Mouse (Mus musculus): ENCODE results near the gene Rgma. TPM values are rescaled to one million over a fixed set of nuclear protein-coding genes. Genes with fewer than 3 reads are reported as not detected.

Rgma gene
- polyA plus RNA-seq, 1 experiment from 2014 or later = 3.7 TPM

DNA sequence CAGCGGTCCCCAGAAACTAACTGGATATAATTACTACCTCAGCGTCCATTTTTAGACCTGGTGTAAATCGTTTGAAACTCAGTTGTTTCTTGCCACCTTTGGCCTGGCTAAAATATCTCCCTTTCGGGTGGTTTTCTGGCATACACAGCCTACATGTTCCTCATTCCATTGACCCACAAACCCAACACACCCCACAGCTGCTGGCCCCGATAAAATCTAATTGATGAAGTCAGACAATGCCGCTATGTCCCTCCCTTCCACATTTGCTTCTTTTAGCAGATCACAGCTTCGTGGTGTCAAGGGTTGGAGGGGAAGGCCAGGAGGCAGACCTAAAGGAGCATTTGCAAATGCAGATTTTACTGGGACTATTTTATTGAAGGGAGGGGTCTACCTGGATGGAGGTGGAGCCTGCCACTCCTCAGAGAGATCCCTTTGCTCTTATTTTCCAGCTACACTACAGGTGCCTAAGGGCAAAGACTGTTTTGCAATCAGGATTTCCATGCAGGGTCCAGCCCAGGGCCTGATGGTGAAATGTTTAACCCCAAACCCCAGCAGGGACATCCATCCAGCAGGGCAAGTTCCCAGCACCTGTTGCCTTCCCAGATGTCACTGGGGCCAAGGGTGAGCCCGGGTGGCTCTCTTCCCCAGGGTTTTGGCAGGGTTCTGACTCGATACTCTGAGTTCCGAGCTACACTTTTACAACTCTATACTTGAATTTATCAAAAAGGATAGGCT is 3.6 kb upstream of the Rgma start:
- H3K9ac ChIP-seq = no peak overlapping the region
- no peaks in the 10 kb centered on the region for H3K36me3 ChIP-seq
- no peak overlapping the region for H3K27ac ChIP-seq (ENCODE audit: poor library complexity, severe bottlenecking)
- H3K4me1 ChIP-seq (replicated peaks) = peaks cover 21% of the 10 kb centered on the region
- H3K9me3 ChIP-seq (replicated peaks) = no peaks in the 10 kb centered on the region
- peak overlapping the region; percentile 70 for H3K4me2 ChIP-seq
- H3K27me3 ChIP-seq (replicated peaks) = peaks cover 58% of the 10 kb centered on the region
- 42% methylated on average over 10 of the region's 10 CpGs for WGBS
- no peak for ATAC-seq (ENCODE audit: insufficient number of reproducible peaks, low FRiP score)
- peak overlapping the region; percentile 40; the same call in 1 of the 2 replicates for H3K4me3 ChIP-seq

DNA sequence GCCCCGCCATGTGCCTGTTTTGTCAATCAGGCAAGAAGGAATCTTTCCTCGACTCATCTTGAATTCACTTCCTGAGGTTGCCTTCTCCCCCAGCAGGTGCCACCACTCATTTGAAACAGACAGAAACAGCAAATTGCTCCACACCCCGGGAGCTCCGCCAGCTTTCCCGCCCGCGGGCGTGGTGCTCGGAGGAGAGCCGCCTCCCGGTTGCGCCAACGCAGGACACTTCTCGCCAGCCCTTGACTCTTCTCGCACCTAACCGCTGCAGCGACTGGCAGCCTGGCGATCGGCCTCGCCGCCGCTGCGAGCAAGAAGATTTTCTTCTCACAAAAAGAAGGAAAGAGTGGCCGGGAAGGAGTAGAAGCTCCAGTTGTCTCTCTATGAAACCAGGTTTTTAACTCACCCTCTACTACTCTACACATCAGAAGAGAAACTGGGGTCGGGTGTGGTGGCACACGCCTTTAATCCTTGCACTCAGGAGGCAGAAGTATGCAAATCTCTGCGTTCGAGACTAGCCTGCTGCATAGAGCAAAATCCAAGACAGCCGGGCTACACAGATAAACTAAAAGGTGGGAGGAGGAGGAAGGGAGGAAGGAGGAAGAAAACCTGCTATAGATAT is 2.8 kb upstream of the Rgma start:
- peaks cover 21% of the 10 kb centered on the region for H3K4me1 ChIP-seq (replicated peaks)
- no peaks in the 10 kb centered on the region for H3K36me3 ChIP-seq
- peaks cover 64% of the 10 kb centered on the region for H3K27me3 ChIP-seq (replicated peaks)
- peak overlapping the region; percentile 70 for H3K4me2 ChIP-seq
- no peak for ATAC-seq (ENCODE audit: insufficient number of reproducible peaks, low FRiP score)
- no peaks in the 10 kb centered on the region for H3K9me3 ChIP-seq (replicated peaks)
- no peak overlapping the region for H3K27ac ChIP-seq (ENCODE audit: poor library complexity, severe bottlenecking)
- peak overlapping the region; percentile 36; the same call in 1 of the 2 replicates for H3K9ac ChIP-seq
- H3K4me3 ChIP-seq = peak overlapping the region; percentile 40
- WGBS = 1% methylated on average over 29 of the region's 29 CpGs

GRCm38 (mm10) chr7:73374727-73375126 is 582 bp upstream of the Rgma start:
- Histone ChIP-seq H3K9me3 (replicated peaks) (no peaks in the 10 kb centered on the region), H3K36me3 (no peaks in the 10 kb centered on the region), H3K4me3 (peak overlapping the region; percentile 54), H3K4me1 (replicated peaks) (peaks cover 21% of the 10 kb centered on the region), H3K27ac (ENCODE audit: poor library complexity, severe bottlenecking) (no peak overlapping the region), H3K27me3 (replicated peaks) (peaks cover 77% of the 10 kb centered on the region), H3K9ac (no peak overlapping the region), H3K4me2 (peak overlapping the region; percentile 96)
- 2% methylated on average over 14 of the region's 14 CpGs for WGBS
- ATAC-seq (ENCODE audit: insufficient number of reproducible peaks, low FRiP score) = no peak

- peak overlapping the region; percentile 96 for H3K4me2 ChIP-seq
- peak overlapping the region; percentile 53 for H3K9ac ChIP-seq
- no peaks in the 10 kb centered on the region for H3K36me3 ChIP-seq
- under 1% methylated on average over 39 of the region's 39 CpGs for WGBS
- peaks cover 70% of the 10 kb centered on the region for H3K27me3 ChIP-seq (replicated peaks)
- H3K9me3 ChIP-seq (replicated peaks) = no peaks in the 10 kb centered on the region
- H3K4me1 ChIP-seq (replicated peaks) = peaks cover 21% of the 10 kb centered on the region
- ATAC-seq (ENCODE audit: insufficient number of reproducible peaks, low FRiP score) = peak; percentile 15; the same call in 1 of the 2 replicates
- H3K27ac ChIP-seq (ENCODE audit: poor library complexity, severe bottlenecking) = no peak overlapping the region
- peak overlapping the region; percentile 54 for H3K4me3 ChIP-seq
Observed at GRCm38 (mm10) chr7:73376101-73377001, 1.0 kb downstream of the Rgma start.

- no peak overlapping the region for H3K4me2 ChIP-seq
- peaks cover 64% of the 10 kb centered on the region for H3K27me3 ChIP-seq (replicated peaks)
- H3K9ac ChIP-seq = no peak overlapping the region
- peaks cover 21% of the 10 kb centered on the region for H3K4me1 ChIP-seq (replicated peaks)
- H3K36me3 ChIP-seq = no peaks in the 10 kb centered on the region
- no peak for ATAC-seq (ENCODE audit: insufficient number of reproducible peaks, low FRiP score)
- 60% methylated on average over 12 of the region's 12 CpGs for WGBS
- H3K9me3 ChIP-seq (replicated peaks) = no peaks in the 10 kb centered on the region
- H3K27ac ChIP-seq (ENCODE audit: poor library complexity, severe bottlenecking) = no peak overlapping the region
- H3K4me3 ChIP-seq = no peak overlapping the region
Observed at GRCm38 (mm10) chr7:73377307-73377706, 2.0 kb downstream of the Rgma start.

GRCm38 (mm10) chr7:73378034-73378433 is 2.7 kb downstream of the Rgma start:
- Histone ChIP-seq H3K9ac (no peak overlapping the region), H3K4me2 (no peak overlapping the region), H3K9me3 (replicated peaks) (no peaks in the 10 kb centered on the region), H3K4me3 (no peak overlapping the region), H3K4me1 (replicated peaks) (peaks cover 15% of the 10 kb centered on the region), H3K36me3 (no peaks in the 10 kb centered on the region), H3K27ac (ENCODE audit: poor library complexity, severe bottlenecking) (no peak overlapping the region), H3K27me3 (replicated peaks) (peaks cover 63% of the 10 kb centered on the region)
- WGBS = 72% methylated on average over 6 of the region's 6 CpGs
- no peak for ATAC-seq (ENCODE audit: insufficient number of reproducible peaks, low FRiP score)

- no peak overlapping the region for H3K27ac ChIP-seq (ENCODE audit: poor library complexity, severe bottlenecking)
- ATAC-seq (ENCODE audit: insufficient number of reproducible peaks, low FRiP score) = no peak
- H3K4me1 ChIP-seq (replicated peaks) = no peaks in the 10 kb centered on the region
- H3K36me3 ChIP-seq = no peaks in the 10 kb centered on the region
- H3K27me3 ChIP-seq (replicated peaks) = peaks cover 51% of the 10 kb centered on the region
- H3K4me2 ChIP-seq = no peak overlapping the region
- WGBS = 76% methylated on average over 7 of the region's 7 CpGs
- H3K4me3 ChIP-seq = no peak overlapping the region
- no peaks in the 10 kb centered on the region for H3K9me3 ChIP-seq (replicated peaks)
- H3K9ac ChIP-seq = no peak overlapping the region
Observed at GRCm38 (mm10) chr7:73382843-73383242, 7.5 kb downstream of the Rgma start.

GRCm38 (mm10) chr7:73388866-73389265 is 13.6 kb downstream of the Rgma start:
- Histone ChIP-seq H3K27me3 (replicated peaks) (peaks cover 47% of the 10 kb centered on the region), H3K27ac (ENCODE audit: poor library complexity, severe bottlenecking) (no peak overlapping the region), H3K9me3 (replicated peaks) (no peaks in the 10 kb centered on the region), H3K36me3 (no peaks in the 10 kb centered on the region), H3K4me2 (no peak overlapping the region), H3K4me1 (replicated peaks) (peaks cover 15% of the 10 kb centered on the region), H3K9ac (no peak overlapping the region), H3K4me3 (no peak overlapping the region)
- WGBS = 77% methylated on average over 2 of the region's 2 CpGs
- ATAC-seq (ENCODE audit: insufficient number of reproducible peaks, low FRiP score) = no peak

- Histone ChIP-seq H3K4me1 (replicated peaks) (peaks cover 15% of the 10 kb centered on the region), H3K4me3 (peak overlapping the region; percentile 74; the same call in 1 of the 2 replicates), H3K9me3 (replicated peaks) (no peaks in the 10 kb centered on the region), H3K4me2 (peak overlapping the region; percentile 98), H3K27ac (ENCODE audit: poor library complexity, severe bottlenecking) (no peak overlapping the region), H3K36me3 (no peaks in the 10 kb centered on the region), H3K27me3 (replicated peaks) (peaks cover 50% of the 10 kb centered on the region), H3K9ac (no peak overlapping the region)
- 10% methylated on average over 9 of the region's 9 CpGs for WGBS
- ATAC-seq (ENCODE audit: insufficient number of reproducible peaks, low FRiP score) = no peak
Observed at GRCm38 (mm10) chr7:73389419-73389818, 14.1 kb downstream of the Rgma start.

- peak overlapping the region; percentile 98 for H3K4me2 ChIP-seq
- 2% methylated on average over 15 of the region's 15 CpGs for WGBS
- no peak for ATAC-seq (ENCODE audit: insufficient number of reproducible peaks, low FRiP score)
Observed at GRCm38 (mm10) chr7:73389871-73390294, 14.6 kb downstream of the Rgma start.

More at GRCm38 (mm10) chr7:73389871-73390294, 14.6 kb downstream of the Rgma start:
- H3K9me3 ChIP-seq (replicated peaks) = no peaks in the 10 kb centered on the region
- peaks cover 50% of the 10 kb centered on the region for H3K27me3 ChIP-seq (replicated peaks)
- peaks cover 15% of the 10 kb centered on the region for H3K4me1 ChIP-seq (replicated peaks)
- H3K4me3 ChIP-seq = peak overlapping the region; percentile 74
- 0 out of 2 replicates have a peak overlapping the region, but pooled peaks have one; percentile 15 for H3K9ac ChIP-seq
- no peaks in the 10 kb centered on the region for H3K36me3 ChIP-seq
- H3K27ac ChIP-seq (ENCODE audit: poor library complexity, severe bottlenecking) = no peak overlapping the region

All from heart, embryonic 12.5 days (tissue).